Mouse (Mus musculus): ENCODE data around the gene Tiparp. TPM values are rescaled to one million over a fixed set of nuclear protein-coding genes. Genes with fewer than 3 reads are reported as not detected.

Tiparp gene
- polyA plus RNA-seq (2016; fragmentation: Nextera tagmentation; extraction: Ambion mirVana), result 34.8 and 37.8 TPM in 2 replicates

DNA sequence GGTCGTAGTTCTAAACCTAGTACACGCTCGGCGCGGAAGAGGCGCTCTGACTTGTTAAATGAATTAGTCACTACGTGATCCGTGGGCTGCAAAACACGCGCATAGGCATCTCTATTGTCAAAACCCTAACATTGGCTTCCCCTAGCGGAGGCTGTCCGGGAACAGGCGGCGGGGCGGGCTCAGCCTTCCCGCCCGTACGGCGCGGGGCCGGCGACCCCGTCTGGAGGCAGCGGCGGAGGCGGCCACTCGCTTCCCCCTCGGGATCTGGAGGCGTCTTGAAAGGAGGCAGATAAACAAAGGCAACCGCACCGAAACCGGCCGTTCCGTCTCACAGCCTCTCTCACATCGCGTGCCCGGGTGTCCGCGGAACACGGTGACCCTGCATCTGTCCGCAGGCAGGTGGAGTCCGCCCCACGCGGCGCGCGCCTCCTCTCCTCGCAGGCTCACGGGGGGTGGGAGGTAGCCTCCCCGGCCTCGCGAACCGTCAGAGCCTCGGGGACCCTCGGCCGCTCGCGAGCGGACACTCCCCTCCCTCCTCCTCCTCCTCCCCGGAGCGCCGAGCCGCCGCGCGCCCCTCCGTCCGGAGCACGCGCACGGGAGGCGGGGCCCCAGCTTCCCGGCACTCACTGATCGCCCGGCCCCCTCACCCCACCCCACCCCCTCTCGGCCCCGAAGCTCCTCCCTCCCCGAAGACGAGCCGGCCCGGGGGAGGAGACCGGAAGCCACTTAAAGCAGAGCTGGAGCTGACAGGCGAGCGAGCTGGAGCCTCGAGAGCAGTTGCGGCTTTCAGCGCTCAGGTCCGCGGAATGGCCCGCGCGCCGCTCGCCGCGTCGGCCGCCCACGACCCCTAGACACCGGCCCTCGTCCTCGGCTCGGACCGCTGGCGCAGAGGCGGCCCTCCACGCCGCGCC lies at the start of gene Tiparp:
TSS of gene Tiparp (plus strand) at position 720 of the 911 bp plus-strand sequence.
- Histone ChIP-seq H3K36me3 (peaks cover 3% of the 10 kb centered on the region; the same call in 1 of the 2 replicates), H3K4me2 (replicated peaks) (peak within 1 kb of the TSS; percentile 73), H3K27ac (peak within 1 kb of the TSS; percentile 97), H3K9ac (peak within 1 kb of the TSS; percentile 89), H3K9me3 (no peaks in the 10 kb centered on the region), H3K27me3 (no peaks in the 10 kb centered on the region), H3K4me1 (0 out of 2 replicates have a peak, but pooled peaks cover 3% of the 10 kb centered on the region), H3K4me3 (peak within 1 kb of the TSS; percentile 91)
- under 1% methylated on average over 104 of the region's 109 CpGs for WGBS
- peak; percentile 93 for ATAC-seq (ENCODE audit: insufficient number of reproducible peaks, insufficient read depth, low FRiP score, low TSS enrichment)

DNA sequence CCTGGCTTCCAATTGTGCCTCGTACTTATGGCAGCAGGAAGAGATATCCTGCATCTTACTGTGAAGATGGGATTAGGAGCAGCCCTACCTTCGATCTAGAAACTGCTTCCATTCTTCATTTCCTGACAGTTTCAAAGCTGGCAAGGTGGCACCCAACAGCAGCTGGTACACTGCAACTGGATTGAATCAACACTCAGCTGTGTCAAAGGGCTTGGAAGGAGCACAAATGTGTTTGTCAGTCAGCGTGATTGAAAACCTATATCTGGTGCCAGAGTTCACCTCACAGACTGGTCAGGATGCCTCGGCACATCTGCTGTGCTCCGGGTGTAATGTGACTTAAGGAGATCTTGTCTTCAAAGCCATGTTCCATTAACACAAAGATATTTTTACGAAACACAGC lies 47.5 kb upstream of the Tiparp start:
- 74% methylated on average over 6 of the region's 6 CpGs for WGBS
- no peaks in the 10 kb centered on the region for H3K27me3 ChIP-seq
- ATAC-seq (ENCODE audit: insufficient number of reproducible peaks, insufficient read depth, low FRiP score, low TSS enrichment), result no peak
- no peaks in the 10 kb centered on the region for H3K36me3 ChIP-seq
- no peak overlapping the region for H3K4me2 ChIP-seq (replicated peaks)
- H3K4me3 ChIP-seq, result no peak overlapping the region
- H3K9ac ChIP-seq, result no peak overlapping the region
- H3K9me3 ChIP-seq, result no peaks in the 10 kb centered on the region
- peaks cover 5% of the 10 kb centered on the region; the same call in 1 of the 2 replicates for H3K4me1 ChIP-seq
- no peak overlapping the region for H3K27ac ChIP-seq

DNA sequence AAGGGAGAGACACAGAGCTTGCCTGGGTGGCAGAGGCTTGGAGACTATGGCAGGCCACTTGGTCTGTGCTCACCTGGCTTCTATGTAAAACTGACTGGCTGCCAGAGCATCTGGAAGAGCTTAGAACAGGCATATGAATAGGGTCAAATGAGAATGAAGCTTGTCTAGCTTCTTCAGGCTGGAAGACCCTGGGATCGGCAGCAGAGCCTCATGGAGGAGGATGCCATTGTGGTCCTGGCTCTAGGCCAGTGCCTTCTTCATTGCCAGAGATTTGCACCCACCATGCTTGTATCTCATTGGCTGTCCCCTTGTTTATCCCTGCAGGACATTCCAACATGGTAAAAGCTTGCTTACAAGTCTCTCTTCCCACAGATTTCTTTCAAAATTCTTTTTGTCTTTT lies 45.9 kb upstream of the Tiparp start:
- Histone ChIP-seq H3K4me3 (no peak overlapping the region), H3K4me1 (no peaks in the 10 kb centered on the region; the same call in 1 of the 2 replicates), H3K27me3 (no peaks in the 10 kb centered on the region), H3K27ac (0 out of 2 replicates have a peak overlapping the region, but pooled peaks have one; percentile 51), H3K36me3 (no peaks in the 10 kb centered on the region), H3K9ac (no peak overlapping the region), H3K9me3 (no peaks in the 10 kb centered on the region), H3K4me2 (replicated peaks) (no peak overlapping the region)
- WGBS, result 58% methylated on average over 1 of the region's 1 CpGs
- no peak for ATAC-seq (ENCODE audit: insufficient number of reproducible peaks, insufficient read depth, low FRiP score, low TSS enrichment)

DNA sequence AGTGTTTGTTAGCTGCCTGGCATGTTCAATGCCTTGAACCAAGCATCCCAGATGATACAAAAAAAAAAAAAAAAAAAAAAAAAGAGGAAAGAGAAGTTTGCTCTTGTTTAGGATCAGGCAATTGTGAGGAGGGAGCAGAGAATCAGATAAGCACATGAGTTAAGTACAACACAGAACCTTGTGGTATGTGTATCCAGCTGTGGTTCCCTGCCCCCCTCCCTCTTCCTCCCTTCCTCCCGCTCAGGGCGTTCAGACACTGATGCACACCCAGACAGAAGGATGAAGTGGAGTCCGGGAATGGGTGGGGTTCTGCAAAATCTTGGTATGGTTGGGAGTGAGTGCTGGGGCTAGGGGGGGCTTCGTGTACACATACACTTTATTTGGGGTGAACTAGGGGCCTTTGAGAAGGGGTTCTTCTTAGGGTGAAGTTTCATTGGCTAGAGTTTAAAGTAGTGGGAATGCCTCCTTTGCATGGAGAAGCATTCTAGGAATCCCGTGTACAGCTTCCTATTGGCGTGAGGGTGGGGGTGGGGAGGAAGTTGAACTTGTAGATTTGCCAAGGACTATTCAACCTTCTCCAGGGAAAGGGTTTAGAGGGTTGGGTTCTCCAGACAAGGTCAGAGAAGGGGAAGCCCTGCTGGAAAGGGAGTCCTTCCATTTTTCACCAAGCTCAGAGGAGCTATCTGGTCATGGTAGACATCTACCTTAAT lies 45.4 kb upstream of the Tiparp start:
- Histone ChIP-seq H3K4me2 (replicated peaks) (no peak overlapping the region), H3K27me3 (no peaks in the 10 kb centered on the region), H3K27ac (no peak overlapping the region), H3K4me3 (no peak overlapping the region), H3K9ac (no peak overlapping the region), H3K36me3 (no peaks in the 10 kb centered on the region), H3K4me1 (no peaks in the 10 kb centered on the region; the same call in 1 of the 2 replicates), H3K9me3 (no peaks in the 10 kb centered on the region)
- 56% methylated on average over 6 of the region's 6 CpGs for WGBS
- ATAC-seq (ENCODE audit: insufficient number of reproducible peaks, insufficient read depth, low FRiP score, low TSS enrichment), result peak; percentile 13; the same call in 1 of the 2 replicates

DNA sequence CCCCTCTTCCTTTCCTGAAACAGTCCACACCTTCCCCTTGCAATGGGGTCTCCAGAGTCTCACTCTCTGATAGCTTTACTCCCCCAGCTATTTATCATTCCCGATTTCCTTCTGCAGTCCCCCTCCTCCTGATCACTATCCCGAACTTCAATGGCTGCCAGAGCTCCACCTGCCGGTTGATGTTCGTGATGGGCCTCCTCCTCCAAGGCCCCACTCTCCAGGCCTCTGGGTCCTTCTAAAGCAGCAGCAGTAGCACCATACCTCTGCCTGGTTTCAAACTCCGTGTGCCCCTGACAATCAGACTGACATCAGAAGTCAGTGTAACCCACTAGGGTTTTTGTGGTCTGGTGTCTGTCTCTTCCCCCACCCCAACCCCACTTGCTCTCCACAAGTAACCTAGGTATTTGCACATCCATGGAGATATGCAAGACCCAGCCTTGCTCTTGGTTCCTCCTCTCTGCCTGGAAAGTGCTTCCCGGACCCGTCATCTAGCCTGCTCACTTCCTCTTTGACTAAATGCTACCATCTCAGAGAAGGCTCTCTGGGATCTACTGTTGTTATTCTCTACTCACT lies 44.0 kb upstream of the Tiparp start:
- no peaks in the 10 kb centered on the region for H3K36me3 ChIP-seq
- WGBS, result 62% methylated on average over 7 of the region's 7 CpGs
- no peak overlapping the region for H3K27ac ChIP-seq
- no peak overlapping the region for H3K9ac ChIP-seq
- ATAC-seq (ENCODE audit: insufficient number of reproducible peaks, insufficient read depth, low FRiP score, low TSS enrichment), result no peak
- H3K9me3 ChIP-seq, result no peaks in the 10 kb centered on the region
- no peaks in the 10 kb centered on the region; the same call in 1 of the 2 replicates for H3K4me1 ChIP-seq
- no peaks in the 10 kb centered on the region for H3K27me3 ChIP-seq
- H3K4me3 ChIP-seq, result no peak overlapping the region
- no peak overlapping the region for H3K4me2 ChIP-seq (replicated peaks)

DNA sequence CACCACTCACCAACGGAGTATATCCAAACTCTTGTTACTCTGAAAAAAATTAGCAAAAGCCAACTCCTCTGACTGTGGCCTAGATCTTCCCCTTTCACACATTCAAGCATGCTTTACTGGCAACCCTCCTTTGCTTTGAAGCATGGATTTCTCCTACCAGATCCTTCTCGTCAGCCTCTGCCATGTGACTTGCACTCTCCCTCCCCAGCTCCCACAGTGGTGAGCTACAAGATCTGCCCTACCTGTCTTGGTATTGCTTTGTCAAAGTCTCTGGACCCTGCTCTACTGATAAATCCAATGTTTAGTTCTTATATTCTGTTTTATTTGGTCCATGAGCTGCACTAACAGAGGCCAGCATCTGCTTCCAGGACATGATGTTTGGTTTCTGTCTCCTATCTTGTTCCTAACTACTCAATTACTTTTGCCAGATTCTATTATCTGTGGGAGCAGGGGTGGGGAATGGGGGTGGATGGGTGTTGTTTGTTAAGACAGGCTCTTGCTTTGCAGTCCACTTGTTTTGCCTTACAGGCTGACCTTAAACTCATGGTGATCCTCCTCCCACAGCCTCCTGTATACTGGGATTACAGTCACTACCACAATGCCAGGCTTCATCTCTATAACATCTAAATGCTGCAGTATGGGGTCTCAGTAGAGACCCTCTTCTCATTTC lies 40.7 kb upstream of the Tiparp start:
- H3K4me1 ChIP-seq, result no peaks in the 10 kb centered on the region; the same call in 1 of the 2 replicates
- H3K36me3 ChIP-seq, result no peaks in the 10 kb centered on the region
- H3K4me3 ChIP-seq, result no peak overlapping the region
- H3K27ac ChIP-seq, result no peak overlapping the region
- no peak for ATAC-seq (ENCODE audit: insufficient number of reproducible peaks, insufficient read depth, low FRiP score, low TSS enrichment)
- no peaks in the 10 kb centered on the region for H3K27me3 ChIP-seq
- H3K4me2 ChIP-seq (replicated peaks), result no peak overlapping the region
- no peak overlapping the region for H3K9ac ChIP-seq
- WGBS, result 75% methylated on average over 2 of the region's 2 CpGs
- H3K9me3 ChIP-seq, result no peaks in the 10 kb centered on the region

DNA sequence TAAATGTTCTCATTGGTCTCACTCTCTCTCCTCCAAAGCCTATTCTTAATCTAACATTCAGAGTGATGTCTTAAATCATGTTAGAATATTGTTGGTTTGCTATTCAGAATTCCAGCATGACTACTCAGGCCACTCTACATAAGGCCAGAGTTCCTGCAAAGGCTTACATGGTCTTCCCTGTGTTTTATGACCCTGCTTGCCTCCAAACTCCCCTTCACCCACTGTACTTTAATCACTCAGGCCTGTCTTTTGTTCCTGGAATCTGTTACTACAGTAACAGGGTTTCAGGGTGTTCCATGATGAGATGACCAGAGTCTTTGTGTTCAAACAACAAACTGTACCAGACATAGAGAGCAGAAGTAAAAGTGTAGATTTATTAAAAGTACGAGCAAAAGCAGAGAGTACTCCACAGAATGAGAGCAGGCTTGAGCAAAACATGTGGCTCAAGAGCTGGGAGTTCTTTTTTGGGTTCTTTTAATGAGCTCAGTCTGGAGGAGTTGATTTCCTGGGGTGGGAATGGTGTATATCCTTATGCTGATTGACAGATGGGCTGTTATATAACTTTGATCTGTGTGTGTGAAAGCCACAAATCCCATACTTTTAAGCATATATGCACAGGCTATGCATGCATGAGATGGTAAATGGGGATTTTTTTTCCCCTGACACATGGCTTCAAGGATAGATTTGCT lies 39.5 kb upstream of the Tiparp start:
- no peak overlapping the region for H3K4me2 ChIP-seq (replicated peaks)
- H3K9ac ChIP-seq, result no peak overlapping the region
- no peaks in the 10 kb centered on the region for H3K4me1 ChIP-seq
- no peaks in the 10 kb centered on the region for H3K36me3 ChIP-seq
- H3K4me3 ChIP-seq, result no peak overlapping the region
- H3K27ac ChIP-seq, result no peak overlapping the region
- ATAC-seq (ENCODE audit: insufficient number of reproducible peaks, insufficient read depth, low FRiP score, low TSS enrichment), result no peak
- no peaks in the 10 kb centered on the region for H3K9me3 ChIP-seq
- WGBS, result 83% methylated on average over 1 of the region's 1 CpGs
- no peaks in the 10 kb centered on the region for H3K27me3 ChIP-seq

DNA sequence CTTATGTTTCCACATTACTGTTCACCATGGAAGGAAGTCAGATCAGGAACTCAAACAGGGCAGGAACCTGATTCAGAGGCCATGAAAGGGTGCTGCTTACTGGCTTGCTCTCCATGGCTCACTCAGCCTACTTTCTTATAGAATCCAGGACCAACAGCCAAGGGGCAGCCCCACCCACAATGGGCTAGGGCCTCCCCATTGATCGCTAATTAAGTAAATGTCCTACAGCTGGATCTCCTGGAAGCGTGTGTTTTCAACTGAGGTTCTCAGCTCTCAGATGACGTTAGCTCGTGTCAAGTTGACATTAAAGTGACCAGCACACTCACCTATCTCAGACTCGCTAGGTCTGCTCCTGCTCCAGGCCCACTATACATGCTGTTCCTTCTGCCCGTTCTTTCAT lies 38.6 kb upstream of the Tiparp start:
- no peak for ATAC-seq (ENCODE audit: insufficient number of reproducible peaks, insufficient read depth, low FRiP score, low TSS enrichment)
- H3K4me1 ChIP-seq, result peaks cover 5% of the 10 kb centered on the region
- H3K36me3 ChIP-seq, result no peaks in the 10 kb centered on the region
- WGBS, result 58% methylated on average over 6 of the region's 6 CpGs
- no peak overlapping the region for H3K4me3 ChIP-seq
- H3K9ac ChIP-seq, result no peak overlapping the region
- H3K9me3 ChIP-seq, result no peaks in the 10 kb centered on the region
- H3K27me3 ChIP-seq, result no peaks in the 10 kb centered on the region
- no peak overlapping the region for H3K4me2 ChIP-seq (replicated peaks)
- no peak overlapping the region for H3K27ac ChIP-seq

DNA sequence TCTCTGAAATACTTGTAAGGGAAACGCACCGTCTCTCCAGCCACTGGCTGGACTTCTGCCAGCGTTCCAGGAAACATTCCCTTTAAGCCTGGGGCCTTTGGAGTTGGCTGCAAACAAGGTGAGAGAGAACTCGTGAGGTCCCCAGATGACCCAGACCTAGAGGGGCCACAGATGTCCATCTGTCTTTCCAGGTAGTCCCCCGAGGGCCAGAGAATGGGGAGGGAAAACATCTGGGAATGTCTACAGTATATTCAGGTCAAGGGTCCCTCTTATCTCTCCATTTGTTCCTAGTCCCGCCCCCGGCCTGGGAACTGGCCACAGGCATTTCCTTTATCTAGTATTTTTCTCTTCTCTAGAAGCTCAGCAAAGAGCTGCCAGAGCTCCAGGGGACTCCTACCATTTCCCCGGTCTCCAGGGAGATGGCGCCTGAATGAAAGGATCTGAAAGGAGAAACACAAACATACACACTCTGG lies 33.9 kb upstream of the Tiparp start:
- H3K36me3 ChIP-seq, result no peaks in the 10 kb centered on the region
- H3K27me3 ChIP-seq, result no peaks in the 10 kb centered on the region
- no peak overlapping the region for H3K9ac ChIP-seq
- ATAC-seq (ENCODE audit: insufficient number of reproducible peaks, insufficient read depth, low FRiP score, low TSS enrichment), result no peak
- no peak overlapping the region for H3K4me3 ChIP-seq
- H3K9me3 ChIP-seq, result no peaks in the 10 kb centered on the region
- peak overlapping the region; percentile 27 for H3K4me2 ChIP-seq (replicated peaks)
- H3K4me1 ChIP-seq, result peaks cover 9% of the 10 kb centered on the region
- H3K27ac ChIP-seq, result no peak overlapping the region
- WGBS, result 18% methylated on average over 9 of the region's 9 CpGs

DNA sequence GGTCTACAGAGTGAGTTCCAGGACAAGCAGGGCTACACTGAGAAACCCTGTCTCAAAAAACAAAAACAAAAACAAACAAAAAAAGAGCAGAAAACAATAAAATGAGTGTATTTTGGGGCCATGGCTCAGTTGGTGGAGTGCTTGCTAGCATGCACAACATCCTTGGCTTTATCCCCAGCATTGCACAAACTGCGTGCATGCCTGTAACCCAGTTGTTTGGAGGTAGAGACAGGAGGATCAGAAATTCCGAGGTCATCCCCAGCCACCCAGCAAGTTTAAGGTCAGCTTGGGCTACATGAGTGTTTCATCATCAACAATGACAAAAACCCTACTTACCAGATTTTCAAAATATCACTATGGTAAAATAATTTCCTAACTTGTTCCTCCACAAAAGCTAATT lies 20.4 kb upstream of the Tiparp start:
- H3K27me3 ChIP-seq, result no peaks in the 10 kb centered on the region
- H3K9ac ChIP-seq, result no peak overlapping the region
- no peak overlapping the region for H3K4me3 ChIP-seq
- 79% methylated on average over 2 of the region's 2 CpGs for WGBS
- H3K9me3 ChIP-seq, result no peaks in the 10 kb centered on the region
- ATAC-seq (ENCODE audit: insufficient number of reproducible peaks, insufficient read depth, low FRiP score, low TSS enrichment), result no peak
- H3K27ac ChIP-seq, result no peak overlapping the region
- H3K36me3 ChIP-seq, result no peaks in the 10 kb centered on the region
- H3K4me1 ChIP-seq, result no peaks in the 10 kb centered on the region
- H3K4me2 ChIP-seq (replicated peaks), result no peak overlapping the region

DNA sequence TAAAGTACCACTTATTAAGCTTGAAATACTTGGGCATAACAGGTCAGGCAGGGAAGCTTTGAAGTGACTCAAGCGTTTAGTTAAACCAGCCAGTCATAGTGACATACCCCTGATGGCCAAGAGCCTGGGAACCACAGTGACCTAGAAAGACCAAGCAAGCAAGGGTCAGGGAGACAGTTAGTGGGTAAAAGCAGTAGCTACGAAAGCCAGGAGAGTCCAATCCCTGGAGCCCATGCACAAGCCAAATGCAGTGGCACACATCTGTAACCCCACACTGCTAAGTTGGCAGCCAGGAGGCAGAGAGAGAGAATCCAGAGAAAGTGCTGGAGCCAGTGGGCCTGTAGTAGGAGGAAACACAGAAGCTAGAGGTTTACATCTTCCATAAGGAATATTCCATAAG lies 17.6 kb upstream of the Tiparp start:
- 57% methylated on average over 2 of the region's 2 CpGs for WGBS
- Histone ChIP-seq H3K27me3 (no peaks in the 10 kb centered on the region), H3K4me2 (replicated peaks) (no peak overlapping the region), H3K9ac (no peak overlapping the region), H3K9me3 (no peaks in the 10 kb centered on the region), H3K36me3 (no peaks in the 10 kb centered on the region), H3K4me3 (no peak overlapping the region), H3K27ac (no peak overlapping the region), H3K4me1 (no peaks in the 10 kb centered on the region)
- no peak for ATAC-seq (ENCODE audit: insufficient number of reproducible peaks, insufficient read depth, low FRiP score, low TSS enrichment)
